Mouse (Mus musculus) adrenal gland (tissue): ENCODE data around the gene Ovch2.

ENCODE experiments used
- intact Hi-C: fragments of 180-260 bp; cut with DNase I; formaldehyde crosslinking; loops from one replicate; pipeline ENCODE4 v1.15.1; 2025

Gene Ovch2

GRCm38 (mm10) chr7:107746036-107746435, 55.0 kb downstream of the Ovch2 start:
- intact Hi-C loops, result no loop called here

- intact Hi-C loops, result no loop called here
Measured at GRCm38 (mm10) chr7:107745111-107745510, 55.9 kb downstream of the Ovch2 start.

DNA sequence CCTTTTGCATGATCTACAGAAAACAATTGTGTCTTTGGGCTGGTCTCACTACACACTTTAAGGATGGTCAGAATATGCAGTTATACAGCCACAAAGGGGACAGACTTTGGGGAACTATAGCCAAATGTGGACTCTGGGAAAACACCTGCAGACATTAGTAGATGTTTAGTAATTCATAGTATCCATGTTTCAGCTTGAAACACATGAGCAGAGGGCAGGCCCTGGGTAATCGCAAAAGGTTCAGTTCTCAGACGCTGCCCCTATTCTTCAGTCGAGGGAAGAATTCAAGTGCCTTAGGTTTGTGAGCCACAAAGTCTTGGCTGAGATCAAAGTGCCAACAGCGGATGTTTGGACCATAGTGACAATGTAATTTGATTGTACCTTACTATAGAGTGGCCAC, 56.6 kb downstream of the Ovch2 start:
- intact Hi-C loops, result no loop called here

DNA sequence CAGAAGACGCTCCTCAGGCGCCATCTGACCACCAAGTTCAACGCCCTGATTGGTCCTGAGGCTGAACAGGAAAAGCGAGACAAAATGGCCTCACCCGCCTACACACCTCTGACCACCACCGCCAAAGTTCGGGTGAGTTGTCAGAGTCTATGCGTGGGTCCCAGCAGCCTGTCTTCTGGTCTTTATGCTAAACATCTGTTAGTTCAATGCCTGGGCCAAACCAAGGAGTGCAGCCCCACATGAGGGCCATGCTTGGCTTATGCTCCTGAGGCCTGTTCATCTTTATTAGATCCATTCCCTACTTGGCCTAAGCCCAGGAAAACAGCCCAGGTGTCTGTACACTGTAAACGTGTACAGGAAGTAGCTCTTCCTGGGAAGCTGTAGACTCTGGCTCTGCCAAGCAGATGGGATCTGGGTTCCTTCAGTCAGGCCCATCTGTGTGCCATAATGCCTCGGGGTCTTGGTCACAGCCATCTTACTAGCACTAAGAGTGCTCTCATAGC, 58.0 kb downstream of the Ovch2 start:
- intact Hi-C loops, result no loop called here

DNA sequence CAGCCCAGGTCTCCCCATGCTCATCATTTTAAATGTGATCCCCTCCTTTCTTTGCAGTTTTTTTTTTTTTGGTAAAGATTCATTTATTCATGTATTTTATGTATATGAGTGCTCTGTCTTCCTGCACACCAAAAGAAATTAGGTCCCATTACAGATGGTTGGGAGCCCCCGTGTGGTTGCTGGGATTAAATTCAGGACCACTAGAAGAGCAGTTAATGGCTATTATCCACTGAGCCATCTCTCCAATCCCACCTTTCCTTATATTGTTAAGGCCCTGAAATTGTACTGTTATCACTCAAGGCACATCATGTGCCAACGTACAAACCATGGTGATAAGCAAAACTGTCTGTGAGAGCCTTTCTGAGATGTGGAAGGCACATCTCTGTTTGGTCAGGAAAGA, 62.3 kb downstream of the Ovch2 start:
- intact Hi-C loops, result no loop called here

DNA sequence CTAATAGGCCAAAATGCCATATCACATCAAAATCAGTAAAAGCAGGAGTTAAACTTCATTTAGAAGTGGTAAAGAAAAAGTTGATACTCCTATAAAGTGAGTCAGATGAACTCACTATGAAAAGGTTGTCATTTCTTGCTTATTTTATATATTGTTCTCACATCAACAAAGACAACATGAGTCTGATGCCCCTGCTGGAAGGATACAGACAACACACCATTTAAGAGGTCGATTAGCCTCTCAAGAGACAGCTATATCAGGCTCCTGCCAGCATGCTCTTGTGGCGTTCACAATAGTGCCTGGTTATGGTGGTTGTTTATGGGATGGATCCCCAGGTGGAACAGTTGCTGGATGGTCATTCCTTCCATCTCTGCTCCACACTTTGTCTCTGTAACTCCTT, 67.8 kb downstream of the Ovch2 start:
- intact Hi-C loops, result no loop called here
